Mouse (Mus musculus) layer of hippocampus, adult 2 months (tissue): ENCODE data around the gene Arl16. TPM values are rescaled to one million over a fixed set of nuclear protein-coding genes. Genes with fewer than 3 reads are reported as not detected.
A peak's percentile ranks its signal among the peaks of the same experiment; 100 is the strongest.

ENCODE experiments used
- DNase-seq, 2 experiments: peaks; one replicate each; pipeline ENCODE4 v3.0.0; 2022; ENCODE audit warnings: low spot score in 2 of 2
- H3K27ac ChIP-seq: fragments of 200-600 bp; 2 replicates; pipeline ENCODE4 v1.8.1; 2022
- H3K4me3 ChIP-seq: fragments of 200-600 bp; 2 replicates; pipeline ENCODE4 v1.8.1; 2022; ENCODE audit warnings: mild to moderate bottlenecking
- CTCF ChIP-seq: fragments of 200-600 bp; conservative IDR thresholded peaks from 2 replicates; pipeline ENCODE4 v1.8.1; 2022; ENCODE audit warnings: antibody characterized with exemption, mild to moderate bottlenecking, moderate library complexity
- total RNA-seq, 2 experiments: library from RNA; stranded (reverse); gene quantifications; 2 replicates each; pipeline ENCODE4 v1.2.3; 2021

The Arl16 gene
- total RNA-seq, 2 experiments from 2014 or later = 52.0 to 54.8 TPM

DNA sequence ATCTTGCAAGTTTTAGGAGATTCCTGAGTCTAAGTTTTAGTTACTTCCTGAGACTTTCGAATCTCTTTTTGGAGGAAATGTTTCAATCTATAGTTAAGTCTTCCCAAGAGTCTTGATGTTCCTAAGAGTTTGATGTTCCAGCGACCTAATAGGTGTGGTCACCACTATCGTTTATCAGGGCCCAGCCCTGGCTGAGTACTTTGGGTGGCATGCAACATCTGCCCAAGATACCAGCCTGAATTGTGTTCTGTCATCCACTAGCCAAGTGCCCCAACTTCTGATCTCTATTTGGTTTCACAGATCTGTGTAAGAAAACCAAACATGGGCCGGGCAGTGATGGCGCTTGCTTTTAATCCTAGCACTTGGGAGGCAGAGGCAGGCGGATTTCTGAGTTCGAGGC lies 12.0 kb downstream of the Arl16 start:
- no peak for DNase-seq
- no peak for TF ChIP-seq CTCF
- Histone ChIP-seq H3K4me3 (no peak overlapping the region), H3K27ac (no peak overlapping the region)

DNA sequence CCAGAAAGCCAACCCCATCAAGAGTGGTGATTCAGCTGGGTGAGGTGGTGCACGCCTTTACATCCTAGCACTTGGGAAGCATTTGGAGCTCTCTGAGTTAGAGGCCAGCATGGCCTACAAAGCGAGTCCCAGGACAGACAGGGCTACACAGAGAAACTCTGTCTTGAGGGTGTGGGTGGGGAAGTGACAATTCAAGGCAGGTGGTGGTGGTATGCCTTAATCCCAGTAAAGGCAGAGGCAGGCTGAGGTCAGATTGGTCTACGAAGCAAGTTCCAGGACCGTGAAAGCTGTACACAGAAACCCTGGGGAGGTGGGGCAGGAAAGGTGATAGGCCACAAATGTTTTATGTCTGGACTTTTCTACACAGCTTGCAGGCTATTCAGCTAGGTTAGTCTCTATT lies 12.4 kb downstream of the Arl16 start:
- no peak for TF ChIP-seq CTCF
- Histone ChIP-seq H3K27ac (no peak overlapping the region), H3K4me3 (no peak overlapping the region)
- no peak for DNase-seq

DNA sequence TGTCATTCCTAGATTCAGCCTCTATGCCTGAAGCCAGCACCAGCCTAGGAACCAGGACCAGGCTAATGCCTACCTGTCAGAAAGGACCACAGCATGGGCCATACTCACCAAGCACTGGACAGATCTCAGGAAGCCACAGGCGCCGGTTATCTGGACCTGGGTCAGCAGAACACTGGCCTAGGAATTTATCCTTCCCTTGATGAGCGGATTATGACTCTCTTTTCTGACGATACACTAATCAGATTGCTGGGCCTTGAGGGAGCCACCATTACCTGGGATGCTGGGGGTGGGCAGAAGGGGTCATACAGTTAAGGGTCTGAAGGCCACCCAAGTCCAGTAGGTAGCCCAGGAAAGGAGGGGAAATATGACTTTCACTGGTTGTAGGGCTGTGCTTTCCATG lies 14.1 kb downstream of the Arl16 start, which contains the start of gene Pde6g:
Gene Pde6g (minus strand): TSS at position 195 of the 400 bp plus-strand sequence.
- Histone ChIP-seq H3K4me3 (no peak within 1 kb of the TSS), H3K27ac (peak within 1 kb of the TSS; percentile 49)
- DNase-seq = no peak
- TF ChIP-seq CTCF = no peak

DNA sequence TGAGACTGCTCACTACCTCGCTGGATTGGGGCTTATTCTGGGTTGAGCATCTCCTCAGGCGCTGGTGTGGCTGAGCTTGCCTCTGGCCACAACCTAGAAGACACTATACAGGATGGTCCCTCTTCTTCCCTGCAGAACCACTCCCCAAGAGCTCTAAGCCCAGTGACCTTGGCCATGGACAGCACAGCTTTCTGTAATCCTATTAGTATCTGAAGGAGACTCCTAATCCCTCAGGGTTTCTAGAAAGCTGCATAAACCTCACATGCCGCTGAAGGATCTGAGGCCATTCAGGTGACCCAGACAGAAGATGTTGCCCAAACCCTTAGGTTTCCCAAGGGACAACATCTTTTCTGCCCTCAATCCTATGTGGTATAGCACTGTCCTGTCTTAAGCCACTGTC lies 15.2 kb downstream of the Arl16 start:
- DNase-seq = no peak
- H3K4me3 ChIP-seq = no peak overlapping the region
- H3K27ac ChIP-seq = peak overlapping the region; percentile 49; the same call in 1 of the 2 replicates
- no peak for TF ChIP-seq CTCF

DNA sequence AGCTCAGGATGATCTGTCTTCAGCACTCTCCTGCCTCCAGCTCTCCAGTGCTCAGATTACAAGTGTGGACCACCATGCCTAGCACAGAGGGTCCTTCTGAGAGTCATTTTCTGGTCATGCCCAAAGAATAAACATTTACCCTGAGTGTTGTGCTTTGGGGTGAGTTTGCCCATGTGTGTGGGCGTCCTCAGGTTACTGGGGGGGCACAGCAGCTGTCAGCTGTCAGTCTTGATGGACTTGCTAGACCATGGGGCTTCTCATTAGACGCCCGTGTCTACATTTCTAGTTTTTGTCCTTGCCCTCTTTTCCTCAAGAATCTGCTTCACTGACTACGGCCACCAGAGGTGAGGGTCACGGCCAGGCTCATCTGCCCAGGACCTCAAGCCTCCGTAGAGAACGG lies 20.2 kb downstream of the Arl16 start:
- Histone ChIP-seq H3K4me3 (no peak overlapping the region), H3K27ac (no peak overlapping the region)
- no peak for TF ChIP-seq CTCF
- no peak for DNase-seq

DNA sequence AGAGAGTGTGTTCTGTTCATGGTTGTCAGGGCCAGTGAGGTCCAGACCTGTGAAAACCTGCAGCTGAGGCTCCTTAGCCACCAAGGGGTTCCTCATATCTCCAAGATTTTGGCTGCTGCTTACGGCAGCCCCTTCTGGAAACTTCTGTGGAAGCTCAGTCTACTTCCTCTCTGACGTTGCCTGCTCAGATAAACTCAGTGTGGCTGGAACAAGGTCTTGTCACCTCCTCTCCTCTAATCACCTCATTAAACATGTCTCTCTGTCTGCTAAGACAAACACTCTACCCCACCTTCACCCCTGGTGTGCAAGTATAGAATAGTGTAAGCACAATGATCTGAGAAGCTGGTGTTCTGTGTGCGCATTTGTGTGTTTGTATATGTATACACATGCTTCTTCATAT lies 21.9 kb downstream of the Arl16 start:
- DNase-seq = no peak
- Histone ChIP-seq H3K27ac (no peak overlapping the region), H3K4me3 (no peak overlapping the region)
- TF ChIP-seq CTCF = no peak

DNA sequence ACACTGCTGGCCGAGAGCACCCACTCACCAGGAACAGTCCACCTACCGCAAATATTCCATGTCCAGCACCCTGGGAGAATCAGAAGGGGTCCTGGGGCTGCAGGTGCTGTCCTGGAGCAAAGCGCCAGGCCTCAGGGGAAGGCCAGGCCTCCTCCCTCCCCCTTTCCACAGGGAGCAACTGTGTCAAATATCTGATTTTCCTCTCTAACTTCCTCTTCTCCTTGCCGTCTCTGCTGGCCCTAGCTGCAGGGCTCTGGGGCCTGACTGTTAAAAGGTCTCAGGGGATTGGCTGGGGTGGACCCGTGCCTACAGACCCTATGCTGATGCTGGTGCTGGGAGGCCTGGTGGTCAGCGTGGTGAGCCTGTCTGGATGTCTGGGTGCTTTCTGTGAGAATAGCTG lies 23.3 kb downstream of the Arl16 start:
- no peak for TF ChIP-seq CTCF
- Histone ChIP-seq H3K27ac (no peak overlapping the region), H3K4me3 (no peak overlapping the region)
- no peak for DNase-seq

DNA sequence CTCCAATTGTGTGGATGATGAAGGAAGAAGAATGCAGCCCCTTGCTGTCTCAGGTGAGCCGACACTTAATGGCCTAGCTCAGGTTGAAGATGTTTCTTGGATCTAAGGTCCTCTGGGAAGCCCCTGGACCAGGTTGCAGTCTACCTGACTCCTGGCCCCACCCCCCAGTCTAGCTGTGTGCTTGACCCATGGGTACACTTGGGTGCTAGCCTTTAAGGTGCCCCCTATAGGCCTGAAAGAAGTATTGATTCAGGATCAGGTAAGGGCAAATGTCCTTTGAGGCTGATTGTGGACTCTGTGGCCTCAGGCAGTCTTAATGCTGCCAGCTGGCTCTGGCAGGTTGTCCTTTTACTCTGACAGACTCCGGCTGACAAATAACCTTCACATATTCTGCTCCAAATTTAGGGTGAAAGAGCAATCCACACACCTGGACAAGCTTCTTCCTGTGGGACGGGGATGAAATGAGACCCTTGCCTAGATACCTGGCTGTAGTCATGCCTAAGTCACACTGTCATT lies 24.6 kb downstream of the Arl16 start:
- TF ChIP-seq CTCF = peak; percentile 33
- Histone ChIP-seq H3K4me3 (no peak overlapping the region), H3K27ac (no peak overlapping the region)
- DNase-seq = no peak

DNA sequence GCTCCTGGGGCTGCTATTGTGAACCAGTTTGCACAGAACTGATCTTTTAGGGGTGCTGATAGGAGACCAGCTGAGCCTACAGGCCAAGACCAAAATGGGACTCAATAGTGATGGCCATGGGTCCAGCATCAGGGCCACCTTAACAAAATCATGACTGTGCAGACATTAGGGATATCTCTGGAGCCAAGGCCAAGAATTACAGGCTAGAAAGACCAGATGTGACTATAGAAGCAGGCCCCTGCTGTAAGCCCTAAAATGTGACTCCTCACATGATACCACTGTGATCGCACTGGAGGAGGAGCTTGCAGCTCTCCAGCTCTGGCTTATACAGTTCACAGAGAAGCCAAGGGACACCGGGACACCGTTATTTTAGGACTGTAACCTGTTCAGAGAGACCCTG lies 25.1 kb downstream of the Arl16 start, which contains the start of gene Tspan10:
Gene Tspan10 (plus strand): TSS at position 301 of the 400 bp plus-strand sequence.
- no peak for DNase-seq
- no peak for TF ChIP-seq CTCF
- no peak within 1 kb of the TSS for H3K27ac ChIP-seq
- no peak within 1 kb of the TSS for H3K4me3 ChIP-seq

DNA sequence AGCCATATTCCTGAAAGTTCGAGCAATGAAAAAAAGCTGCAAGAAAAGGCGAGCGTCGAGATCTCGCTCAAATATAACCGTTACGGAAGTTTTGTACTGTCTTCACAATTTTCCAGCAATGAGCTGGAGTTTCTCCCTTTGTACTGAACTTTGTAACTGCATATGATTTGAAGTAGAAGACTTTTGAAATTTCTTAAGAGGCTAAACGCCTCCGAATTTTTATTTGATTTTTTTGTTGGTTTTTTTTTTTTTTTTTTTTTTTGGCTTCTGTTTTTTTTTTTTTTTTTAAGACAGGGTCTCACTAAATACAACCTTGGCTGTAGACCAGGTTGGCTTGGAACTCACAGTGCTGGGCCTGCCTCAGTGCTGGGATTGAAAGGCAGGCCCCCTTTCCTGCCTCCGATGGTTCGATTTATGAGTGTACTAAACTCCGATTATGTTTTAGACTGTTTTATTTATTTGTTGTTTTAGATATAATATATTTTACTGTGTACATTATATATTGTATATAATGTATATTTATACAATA lies 29.5 kb downstream of the Arl16 start:
- no peak for TF ChIP-seq CTCF
- no peak for DNase-seq
- peak overlapping the region; percentile 96 for H3K27ac ChIP-seq
- peak overlapping the region; percentile 97 for H3K4me3 ChIP-seq

DNA sequence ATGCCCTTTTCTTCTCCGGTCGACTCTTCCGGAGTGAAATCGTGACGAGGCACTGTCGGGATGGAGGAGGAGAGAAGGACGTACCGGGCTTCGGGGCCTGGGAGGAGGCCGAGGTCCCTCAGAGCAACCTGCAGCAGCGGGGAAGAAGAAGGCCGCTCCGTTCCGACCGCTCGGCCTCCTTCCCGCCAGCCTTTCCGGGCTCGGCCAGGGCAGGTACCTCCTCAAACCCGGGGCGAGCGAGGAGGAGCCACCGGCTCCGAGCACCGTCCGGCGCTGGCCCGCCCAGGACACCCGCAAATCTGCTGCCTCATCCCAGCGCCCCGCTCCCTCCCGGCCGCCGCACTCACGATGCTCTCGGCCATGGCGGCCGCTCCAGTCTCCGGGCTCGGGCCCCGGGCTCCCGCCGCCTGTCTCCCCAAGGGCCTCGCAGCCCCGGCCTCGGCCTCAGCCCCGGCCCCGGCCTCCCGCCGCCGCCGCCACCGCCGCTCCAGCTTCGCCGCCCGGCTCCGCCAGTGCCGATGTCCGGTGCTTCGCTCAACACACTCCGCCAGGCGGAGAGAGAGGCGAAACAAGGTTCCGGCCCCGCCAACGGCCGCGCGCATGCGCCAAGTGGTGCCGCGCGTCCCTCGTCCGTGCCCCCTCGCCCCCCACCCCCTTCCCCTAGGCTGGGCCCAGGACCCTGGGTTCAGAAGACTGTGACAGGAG lies 30.1 kb downstream of the Arl16 start, which contains the start of gene Nploc4:
Gene Nploc4 (minus strand): TSS at position 557 of the 705 bp plus-strand sequence.
- peak; percentile 82 to 87 for DNase-seq
- peak within 1 kb of the TSS; percentile 96 for H3K27ac ChIP-seq
- peak; percentile 51 for TF ChIP-seq CTCF
- peak within 1 kb of the TSS; percentile 97 for H3K4me3 ChIP-seq

DNA sequence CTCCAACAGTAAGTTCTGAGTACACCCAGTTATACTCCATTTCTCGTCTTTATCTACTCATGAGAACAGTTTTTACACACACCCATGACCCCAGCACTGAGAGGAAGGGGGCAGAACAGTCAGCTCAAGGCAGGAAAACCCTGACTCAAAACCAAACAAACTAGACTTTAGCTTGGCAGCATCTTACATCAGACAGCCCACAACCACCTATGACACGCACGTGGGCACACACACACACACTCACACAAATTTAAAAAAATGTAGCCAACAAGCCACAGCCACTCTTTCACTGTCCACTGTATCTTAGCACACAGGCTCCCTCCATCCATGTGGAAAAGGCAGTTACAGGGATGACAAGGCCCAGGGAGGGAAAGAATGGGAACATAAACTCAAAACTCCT lies 40.7 kb downstream of the Arl16 start:
- Histone ChIP-seq H3K4me3 (no peak overlapping the region), H3K27ac (no peak overlapping the region)
- TF ChIP-seq CTCF = no peak
- DNase-seq = no peak

DNA sequence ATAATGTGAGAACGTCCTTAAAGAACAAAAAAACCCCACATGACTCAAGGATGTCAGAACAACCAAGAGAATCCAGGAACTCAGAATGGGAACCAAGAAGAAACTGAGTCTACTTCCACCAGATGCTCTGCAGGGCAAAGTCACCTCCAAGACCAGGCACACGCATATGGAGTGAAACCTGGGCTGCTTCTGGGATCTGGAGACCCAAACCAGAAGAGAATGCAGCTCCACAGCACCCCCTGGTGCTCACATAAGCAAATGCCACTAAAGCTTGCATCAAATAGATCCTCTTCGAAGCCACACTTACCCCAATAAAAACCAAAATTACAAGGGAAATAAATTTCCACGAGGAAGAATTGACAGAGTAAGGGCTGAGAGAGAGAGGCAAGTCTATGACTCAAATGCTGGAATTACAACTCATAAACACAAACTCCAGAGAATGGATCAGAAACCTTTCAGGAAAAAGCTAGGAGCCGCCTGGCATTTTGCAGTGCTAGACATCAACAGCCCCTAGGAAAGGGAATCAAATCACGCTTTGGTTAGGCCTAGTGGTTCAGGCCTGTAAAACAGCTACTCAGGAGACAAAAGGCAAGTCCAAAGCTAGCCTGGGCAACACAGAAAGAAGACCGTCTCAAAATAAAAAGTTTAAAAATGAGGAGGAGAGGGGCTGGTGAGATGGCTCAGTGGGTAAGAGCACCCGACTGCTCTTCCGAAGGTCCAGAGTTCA lies 43.7 kb downstream of the Arl16 start:
- DNase-seq = peak; percentile 32 to 77
- H3K4me3 ChIP-seq = no peak overlapping the region
- peak; percentile 89 for TF ChIP-seq CTCF
- no peak overlapping the region for H3K27ac ChIP-seq
